Mouse (Mus musculus) lung, embryonic 15.5 days (tissue): ENCODE results near the gene Iqcf6. TPM values are rescaled to one million over a fixed set of nuclear protein-coding genes. Genes with fewer than 3 reads are reported as not detected.
"Not testable (repeated sequence)": the region's sequence is repeated elsewhere in the genome, so short reads cannot be mapped to it uniquely, and the experiment has no call there.

ENCODE experiments used
- ATAC-seq: fragments of 200-750 bp; cut with Nextera tagmentation; 2 replicates; pipeline ENCODE4 v1.8.0; 2017; ENCODE audit warnings: moderate number of reproducible peaks, borderline replicate concordance; ENCODE audit not compliant: low FRiP score, low TSS enrichment; ENCODE audit errors: extremely low read depth
- H3K27ac ChIP-seq: fragments of 300-500 bp; sonication (generic); 2 replicates; pipeline ENCODE4 v1.5.1; 2015; ENCODE audit warnings: moderate library complexity, mild to moderate bottlenecking, inconsistent platforms
- H3K27me3 ChIP-seq: fragments of 300-500 bp; sonication (generic); 2 replicates; pipeline ENCODE4 v1.6.1; 2015; ENCODE audit warnings: inconsistent platforms
- H3K36me3 ChIP-seq: fragments of 300-500 bp; sonication (generic); 2 replicates; pipeline ENCODE4 v1.6.1; 2015; ENCODE audit warnings: inconsistent platforms
- H3K4me1 ChIP-seq: fragments of 300-500 bp; sonication (generic); 2 replicates; pipeline ENCODE4 v1.6.1; 2015; ENCODE audit warnings: inconsistent platforms
- H3K4me2 ChIP-seq: fragments of 300-500 bp; sonication (generic); 2 replicates; pipeline ENCODE4 v1.6.1; 2015; ENCODE audit warnings: inconsistent platforms, mild to moderate bottlenecking, moderate library complexity
- H3K4me3 ChIP-seq: fragments of 300-500 bp; sonication (generic); 2 replicates; pipeline ENCODE4 v1.5.1; 2015; ENCODE audit warnings: mild to moderate bottlenecking, inconsistent platforms
- H3K9ac ChIP-seq: fragments of 300-500 bp; sonication (generic); 2 replicates; pipeline ENCODE4 v1.6.1; 2015; ENCODE audit warnings: inconsistent platforms
- H3K9me3 ChIP-seq: fragments of 300-500 bp; sonication (generic); 2 replicates; pipeline ENCODE4 v1.6.1; 2016; ENCODE audit warnings: inconsistent platforms
- WGBS: fragments of 180-500 bp; shearing (Covaris S2); methylation state at CpG from one replicate; pipeline ENCODE4 v1.1.7; 2015; 5-methylcytosine and 5-hydroxymethylcytosine counted together
- polyA plus RNA-seq: library from polyadenylated mRNA; unstranded; fragments of >200 nt; fragmentation: Nextera tagmentation; extraction: Ambion mirVana; gene quantifications from 2 replicates; pipeline ENCODE4 v1.2.1, GENCODE M21; 2015

The Iqcf6 gene
- polyA plus RNA-seq: not detected in 2 replicates

- H3K4me1 ChIP-seq: no peaks in the 10 kb centered on the region
- no peak within 1 kb of the TSS for H3K9ac ChIP-seq
- H3K27ac ChIP-seq: no peak within 1 kb of the TSS
- 83% methylated on average over 2 of the region's 2 CpGs for WGBS
- H3K36me3 ChIP-seq: no peaks in the 10 kb centered on the region
- H3K4me2 ChIP-seq: no peak within 1 kb of the TSS
- H3K4me3 ChIP-seq: no peak within 1 kb of the TSS
- no peaks in the 10 kb centered on the region for H3K27me3 ChIP-seq
- no peaks in the 10 kb centered on the region for H3K9me3 ChIP-seq
- ATAC-seq: no peak
These were observed at the start of gene Iqcf6 for GRCm38 (mm10) chr9:106626282-106626681. Iqcf6 (plus strand) TSS chr9:106626582.

GRCm38 (mm10) chr9:106580016-106580415 is 46.4 kb upstream of the Iqcf6 start:
- Histone ChIP-seq H3K36me3 (no peaks in the 10 kb centered on the region), H3K27ac (no peak overlapping the region), H3K4me1 (no peaks in the 10 kb centered on the region), H3K4me3 (no peak overlapping the region), H3K9ac (no peak overlapping the region), H3K27me3 (no peaks in the 10 kb centered on the region), H3K9me3 (no peaks in the 10 kb centered on the region), H3K4me2 (no peak overlapping the region)
- 75% methylated on average over 7 of the region's 7 CpGs for WGBS
- ATAC-seq: no peak

GRCm38 (mm10) chr9:106582552-106582951 is 43.8 kb upstream of the Iqcf6 start:
- ATAC-seq: no peak
- Histone ChIP-seq H3K36me3 (no peaks in the 10 kb centered on the region), H3K4me3 (no peak overlapping the region), H3K27ac (no peak overlapping the region), H3K9ac (no peak overlapping the region), H3K4me1 (no peaks in the 10 kb centered on the region), H3K27me3 (no peaks in the 10 kb centered on the region), H3K9me3 (no peaks in the 10 kb centered on the region), H3K4me2 (no peak overlapping the region)
- 54% methylated on average over 1 of the region's 1 CpGs for WGBS

- no peak overlapping the region for H3K9ac ChIP-seq
- H3K9me3 ChIP-seq: no peaks in the 10 kb centered on the region
- no peaks in the 10 kb centered on the region for H3K36me3 ChIP-seq
- no peaks in the 10 kb centered on the region for H3K4me1 ChIP-seq
- H3K4me3 ChIP-seq: no peak overlapping the region
- no peak for ATAC-seq
- no peaks in the 10 kb centered on the region for H3K27me3 ChIP-seq
- no peak overlapping the region for H3K4me2 ChIP-seq
- no peak overlapping the region for H3K27ac ChIP-seq
- WGBS: 89% methylated on average over 5 of the region's 5 CpGs
These were observed 34.2 kb upstream of the Iqcf6 start for GRCm38 (mm10) chr9:106592158-106592557.

GRCm38 (mm10) chr9:106595402-106595801 is 31.0 kb upstream of the Iqcf6 start:
- not testable (repeated sequence) for H3K4me2 ChIP-seq, H3K27ac ChIP-seq, H3K36me3 ChIP-seq, H3K4me3 ChIP-seq, ATAC-seq, H3K9ac ChIP-seq, H3K27me3 ChIP-seq, H3K4me1 ChIP-seq, H3K9me3 ChIP-seq
- 5% methylated on average over 4 of the region's 4 CpGs for WGBS

- no peak for ATAC-seq
- Histone ChIP-seq H3K4me2 (no peak overlapping the region), H3K27ac (no peak overlapping the region), H3K4me1 (no peaks in the 10 kb centered on the region), H3K4me3 (no peak overlapping the region), H3K27me3 (no peaks in the 10 kb centered on the region), H3K9me3 (no peaks in the 10 kb centered on the region), H3K36me3 (no peaks in the 10 kb centered on the region), H3K9ac (no peak overlapping the region)
- 58% methylated on average over 7 of the region's 7 CpGs for WGBS
These were observed 30.5 kb upstream of the Iqcf6 start for GRCm38 (mm10) chr9:106595836-106596235.

- H3K4me2 ChIP-seq: no peak overlapping the region
- no peaks in the 10 kb centered on the region for H3K4me1 ChIP-seq
- H3K27ac ChIP-seq: no peak overlapping the region
- H3K27me3 ChIP-seq: no peaks in the 10 kb centered on the region
- no peaks in the 10 kb centered on the region for H3K9me3 ChIP-seq
- H3K4me3 ChIP-seq: no peak overlapping the region
- WGBS: 36% methylated on average over 7 of the region's 7 CpGs
- H3K36me3 ChIP-seq: no peaks in the 10 kb centered on the region
- no peak overlapping the region for H3K9ac ChIP-seq
- ATAC-seq: no peak
These were observed 27.9 kb upstream of the Iqcf6 start for GRCm38 (mm10) chr9:106598466-106598865.

- H3K9me3 ChIP-seq: no peaks in the 10 kb centered on the region
- no peak for ATAC-seq
- H3K9ac ChIP-seq: no peak overlapping the region
- no peak overlapping the region for H3K4me3 ChIP-seq
- no peak overlapping the region for H3K4me2 ChIP-seq
- 24% methylated on average over 8 of the region's 8 CpGs for WGBS
- no peaks in the 10 kb centered on the region for H3K36me3 ChIP-seq
- H3K27me3 ChIP-seq: no peaks in the 10 kb centered on the region
- no peak overlapping the region for H3K27ac ChIP-seq
- H3K4me1 ChIP-seq: no peaks in the 10 kb centered on the region
These were observed 25.8 kb upstream of the Iqcf6 start for GRCm38 (mm10) chr9:106600546-106600945.

- no peak overlapping the region for H3K4me2 ChIP-seq
- WGBS: 71% methylated on average over 4 of the region's 4 CpGs
- H3K27ac ChIP-seq: no peak overlapping the region
- no peaks in the 10 kb centered on the region for H3K36me3 ChIP-seq
- H3K4me3 ChIP-seq: no peak overlapping the region
- no peaks in the 10 kb centered on the region for H3K4me1 ChIP-seq
- no peaks in the 10 kb centered on the region for H3K9me3 ChIP-seq
- no peak for ATAC-seq
- no peaks in the 10 kb centered on the region for H3K27me3 ChIP-seq
- H3K9ac ChIP-seq: no peak overlapping the region
These were observed 15.7 kb upstream of the Iqcf6 start for GRCm38 (mm10) chr9:106610727-106611126.

GRCm38 (mm10) chr9:106613951-106614350 is 12.4 kb upstream of the Iqcf6 start:
- H3K27ac ChIP-seq: no peak overlapping the region
- no peak overlapping the region for H3K4me3 ChIP-seq
- no peak overlapping the region for H3K9ac ChIP-seq
- no peaks in the 10 kb centered on the region for H3K27me3 ChIP-seq
- H3K9me3 ChIP-seq: no peaks in the 10 kb centered on the region
- ATAC-seq: no peak
- no peak overlapping the region for H3K4me2 ChIP-seq
- H3K36me3 ChIP-seq: no peaks in the 10 kb centered on the region
- WGBS: 52% methylated on average over 2 of the region's 2 CpGs
- H3K4me1 ChIP-seq: no peaks in the 10 kb centered on the region

GRCm38 (mm10) chr9:106614616-106615015 is 11.8 kb upstream of the Iqcf6 start:
- Histone ChIP-seq H3K9ac (no peak overlapping the region), H3K27ac (no peak overlapping the region), H3K4me2 (peak overlapping the region; percentile 6; the same call in 1 of the 2 replicates), H3K4me3 (no peak overlapping the region), H3K36me3 (no peaks in the 10 kb centered on the region), H3K4me1 (no peaks in the 10 kb centered on the region), H3K9me3 (no peaks in the 10 kb centered on the region), H3K27me3 (no peaks in the 10 kb centered on the region)
- 9% methylated on average over 3 of the region's 3 CpGs for whole genome bisulfite sequencing
- ATAC-seq: no peak

GRCm38 (mm10) chr9:106616306-106616705 is 10.1 kb upstream of the Iqcf6 start:
- Histone ChIP-seq H3K9me3 (no peaks in the 10 kb centered on the region), H3K36me3 (no peaks in the 10 kb centered on the region), H3K4me2 (no peak overlapping the region), H3K4me1 (no peaks in the 10 kb centered on the region), H3K9ac (no peak overlapping the region), H3K27ac (no peak overlapping the region), H3K4me3 (no peak overlapping the region), H3K27me3 (no peaks in the 10 kb centered on the region)
- 72% methylated on average over 9 of the region's 9 CpGs for WGBS
- no peak for ATAC-seq

GRCm38 (mm10) chr9:106617496-106617895 is 8.9 kb upstream of the Iqcf6 start:
- Histone ChIP-seq H3K9ac (no peak overlapping the region), H3K27me3 (no peaks in the 10 kb centered on the region), H3K27ac (no peak overlapping the region), H3K36me3 (no peaks in the 10 kb centered on the region), H3K4me3 (no peak overlapping the region), H3K4me1 (no peaks in the 10 kb centered on the region), H3K4me2 (no peak overlapping the region), H3K9me3 (no peaks in the 10 kb centered on the region)
- WGBS: 82% methylated on average over 3 of the region's 3 CpGs
- no peak for ATAC-seq
